Mouse (Mus musculus) bone marrow macrophage, adult 2 months (primary cell): ENCODE measurements at regions not wholly inside any gene's neighbourhood (a gene's known extent, or its start where the extent isn't known, plus 50 kb on each side); places are given as distances from the start of the nearest gene placed in this dataset.

ENCODE experiments used
- CTCF ChIP-seq: IDR thresholded peaks from 2 replicates; pipeline ENCODE4 v1.5.1; 2012; ENCODE audit warnings: low read depth, mild to moderate bottlenecking, low read length, moderate library complexity
- POLR2A ChIP-seq: IDR thresholded peaks from 2 replicates; pipeline ENCODE4 v1.6.1; 2012; ENCODE audit warnings: mild to moderate bottlenecking, low read depth, low read length, borderline replicate concordance

DNA sequence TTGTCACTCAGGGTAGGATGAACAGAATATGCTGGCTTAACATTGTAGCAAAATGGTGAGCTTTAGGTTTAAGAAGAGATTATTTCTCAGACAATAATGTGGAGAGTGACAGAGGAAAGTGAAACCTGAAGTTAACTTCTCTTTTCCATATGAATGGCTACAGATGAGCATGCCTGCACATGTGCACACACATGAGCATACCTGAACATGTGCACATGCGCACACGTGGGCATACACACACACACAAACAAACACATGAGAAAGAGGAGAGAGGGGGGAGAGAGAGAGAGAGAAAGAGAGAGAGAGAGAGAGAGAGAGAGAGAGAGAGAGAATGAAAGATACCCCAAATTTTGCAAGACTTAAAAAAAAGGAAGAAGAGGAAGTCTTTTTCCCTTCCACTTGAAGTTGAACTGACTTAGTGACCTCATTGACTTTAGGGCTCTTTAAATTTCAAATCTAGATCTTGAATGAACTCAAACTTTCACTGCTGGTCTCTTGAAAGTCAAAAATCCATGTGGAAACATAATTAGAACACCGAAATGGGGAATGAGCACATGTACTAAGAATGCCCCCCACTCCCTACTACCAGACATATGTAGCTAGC is 105.6 kb downstream of the 1190002N15Rik start:
- no peak for TF ChIP-seq CTCF
- TF ChIP-seq POLR2A: no peak
